Comparison of ENCODE assay signal across 20 mouse cellular contexts in genomic region chr10:94014200-94014599, GRCm38 (mm10). TPM values are rescaled to one million over a fixed set of nuclear protein-coding genes. Genes with fewer than 3 reads are reported as not detected.
DNase-seq lines count a peak whose midpoint lies in the region; ATAC-seq and TF ChIP-seq lines count a peak whose summit lies in the region.
"Had no signal": no experiment of that assay in that cellular context is flagged by ENCODE, and none has a peak within 500 bp of the region (broad histone marks: within the 10 kb centered on the region; RNA-seq: fewer than 3 reads in every experiment).

No protein-coding gene starts in this region.

- H3K4me2 ChIP-seq in embryonic facial prominence, embryonic 14.5 days (ENCODE audit: low read depth, low read length) = no peak overlapping the region
- H3K4me2 ChIP-seq in kidney, embryonic 15.5 days = 0 out of 2 replicates have a peak overlapping the region, but pooled peaks have one; percentile 5
- H3K4me2 ChIP-seq in kidney, embryonic 14.5 days (replicated peaks; ENCODE audit: low read depth, low read length) = no peak overlapping the region
- no peak overlapping the region for H3K4me2 ChIP-seq in kidney, embryonic 16.5 days (replicated peaks; ENCODE audit: low read depth, low read length)
- H3K4me2 ChIP-seq in myocyte (ENCODE audit: low read depth) = peak overlapping the region; percentile 51
- H3K4me2 ChIP-seq in hindbrain, embryonic 16.5 days (ENCODE audit: low read length) = no peak overlapping the region
- H3K4me2 ChIP-seq in midbrain, postnatal 0 days (ENCODE audit: low read depth, low read length, poor library complexity, severe bottlenecking) = no peak overlapping the region
- H3K4me2 ChIP-seq: forebrain, embryonic 15.5 days; hindbrain, embryonic 13.5 days; liver, embryonic 11.5 days; lung, embryonic 14.5 days; midbrain, embryonic 12.5 days had no signal

- no peak overlapping the region for H3K9ac ChIP-seq in embryonic facial prominence, embryonic 14.5 days (ENCODE audit: low read depth, low read length)
- H3K9ac ChIP-seq in kidney, embryonic 15.5 days = no peak overlapping the region
- H3K9ac ChIP-seq in kidney, embryonic 14.5 days (ENCODE audit: low read depth, low read length) = no peak overlapping the region
- no peak overlapping the region for H3K9ac ChIP-seq in kidney, embryonic 16.5 days (replicated peaks; ENCODE audit: low read length)
- no peak overlapping the region for H3K9ac ChIP-seq in hindbrain, embryonic 16.5 days (ENCODE audit: low read depth, low read length)
- H3K9ac ChIP-seq in midbrain, postnatal 0 days (replicated peaks; ENCODE audit: low read length, poor library complexity, severe bottlenecking) = no peak overlapping the region
- H3K9ac ChIP-seq: forebrain, embryonic 15.5 days; hindbrain, embryonic 13.5 days; lung, embryonic 14.5 days; midbrain, embryonic 12.5 days had no signal

- H3ac ChIP-seq in myocyte (ENCODE audit: control insufficient read depth, insufficient read length) = no peak overlapping the region

- ATAC-seq in embryonic facial prominence, embryonic 14.5 days (ENCODE audit: low read depth) = peak; percentile 41; the same call in 1 of the 2 replicates
- no peak for ATAC-seq in kidney, embryonic 15.5 days (replicated peaks; ENCODE audit: low FRiP score)
- ATAC-seq in kidney, embryonic 14.5 days (ENCODE audit: low FRiP score, low TSS enrichment) = no peak
- ATAC-seq in kidney, embryonic 16.5 days (ENCODE audit: low FRiP score, low TSS enrichment) = peak; percentile 70; the same call in 1 of the 2 replicates
- ATAC-seq in hindbrain, embryonic 16.5 days = no peak
- ATAC-seq in midbrain, postnatal 0 days (ENCODE audit: low FRiP score) = no peak
- ATAC-seq: forebrain, embryonic 15.5 days had no signal

- H3K4me1 ChIP-seq in embryonic facial prominence, embryonic 14.5 days (ENCODE audit: control insufficient read depth, insufficient read depth, low read length) = peaks cover 4% of the 10 kb centered on the region
- no peaks in the 10 kb centered on the region for H3K4me1 ChIP-seq in embryonic facial prominence, embryonic 10.5 days
- peaks cover 16% of the 10 kb centered on the region for H3K4me1 ChIP-seq in kidney, embryonic 15.5 days
- H3K4me1 ChIP-seq in kidney, embryonic 14.5 days (ENCODE audit: control insufficient read depth, insufficient read depth, low read length) = peaks cover 10% of the 10 kb centered on the region; the same call in 1 of the 2 replicates
- peaks cover 16% of the 10 kb centered on the region; the same call in 1 of the 2 replicates for H3K4me1 ChIP-seq in kidney, embryonic 16.5 days (ENCODE audit: insufficient read depth, low read length)
- H3K4me1 ChIP-seq in hindbrain, embryonic 16.5 days (ENCODE audit: control insufficient read depth, insufficient read depth, low read depth, low read length) = no peaks in the 10 kb centered on the region
- H3K4me1 ChIP-seq in midbrain, postnatal 0 days (ENCODE audit: insufficient read depth, low read length) = no peaks in the 10 kb centered on the region
- H3K4me1 ChIP-seq: forebrain, embryonic 15.5 days; hindbrain, embryonic 13.5 days; midbrain, embryonic 12.5 days had no signal

- TF ChIP-seq CTCF in midbrain, postnatal 0 days (IDR thresholded peaks at IDR 0.05) = no peak

- 45% methylated on average over 4 of the region's 4 CpGs for WGBS in embryonic facial prominence, embryonic 14.5 days
- 83% methylated on average over 4 of the region's 4 CpGs for WGBS in embryonic facial prominence, embryonic 10.5 days
- 36% methylated on average over 4 of the region's 4 CpGs for WGBS in kidney, embryonic 15.5 days
- WGBS in kidney, embryonic 14.5 days = 31% methylated on average over 4 of the region's 4 CpGs
- WGBS in kidney, embryonic 16.5 days = 32% methylated on average over 4 of the region's 4 CpGs
- WGBS in hindbrain, embryonic 16.5 days = 74% methylated on average over 4 of the region's 4 CpGs
- WGBS in midbrain, postnatal 0 days = 68% methylated on average over 4 of the region's 4 CpGs

- H3K27me3 ChIP-seq in embryonic facial prominence, embryonic 14.5 days (replicated peaks; ENCODE audit: control insufficient read depth, insufficient read depth, low read length) = no peaks in the 10 kb centered on the region
- H3K27me3 ChIP-seq in embryonic facial prominence, embryonic 10.5 days (replicated peaks; ENCODE audit: low read depth, poor library complexity, severe bottlenecking) = no peaks in the 10 kb centered on the region
- H3K27me3 ChIP-seq in kidney, embryonic 15.5 days = no peaks in the 10 kb centered on the region
- no peaks in the 10 kb centered on the region for H3K27me3 ChIP-seq in kidney, embryonic 14.5 days (ENCODE audit: control insufficient read depth, insufficient read depth, low read length)
- H3K27me3 ChIP-seq in kidney, embryonic 16.5 days (ENCODE audit: insufficient read depth, low read length) = no peaks in the 10 kb centered on the region
- H3K27me3 ChIP-seq in myocyte (ENCODE audit: control insufficient read depth, insufficient read depth, insufficient read length) = no peaks in the 10 kb centered on the region
- H3K27me3 ChIP-seq in hindbrain, embryonic 16.5 days (replicated peaks; ENCODE audit: control insufficient read depth, insufficient read depth, low read length) = no peaks in the 10 kb centered on the region
- H3K27me3 ChIP-seq in midbrain, postnatal 0 days (ENCODE audit: insufficient read depth, low read length) = no peaks in the 10 kb centered on the region
- H3K27me3 ChIP-seq: CH12.LX; forebrain, embryonic 15.5 days; hindbrain, embryonic 13.5 days; midbrain, embryonic 12.5 days had no signal

- no peak overlapping the region for H3K4me3 ChIP-seq in embryonic facial prominence, embryonic 14.5 days (ENCODE audit: low read depth, low read length)
- H3K4me3 ChIP-seq in embryonic facial prominence, embryonic 10.5 days = no peak overlapping the region
- H3K4me3 ChIP-seq in kidney, embryonic 15.5 days (replicated peaks) = no peak overlapping the region
- H3K4me3 ChIP-seq in kidney, embryonic 14.5 days (ENCODE audit: low read length) = no peak overlapping the region
- H3K4me3 ChIP-seq in kidney, embryonic 16.5 days (ENCODE audit: low read length) = no peak overlapping the region
- no peak overlapping the region for H3K4me3 ChIP-seq in myocyte
- no peak overlapping the region for H3K4me3 ChIP-seq in hindbrain, embryonic 16.5 days (ENCODE audit: low read length)
- H3K4me3 ChIP-seq in midbrain, postnatal 0 days (ENCODE audit: low read depth, low read length) = no peak overlapping the region
- H3K4me3 ChIP-seq: forebrain, embryonic 15.5 days; gastrocnemius, adult 2 months; heart, adult 2 months; hindbrain, embryonic 13.5 days; midbrain, embryonic 12.5 days had no signal

- H3K27ac ChIP-seq in embryonic facial prominence, embryonic 14.5 days (replicated peaks; ENCODE audit: low read depth, low read length) = peak overlapping the region; percentile 48
- H3K27ac ChIP-seq in embryonic facial prominence, embryonic 10.5 days (replicated peaks) = no peak overlapping the region
- peak overlapping the region; percentile 56; the same call in 1 of the 2 replicates for H3K27ac ChIP-seq in kidney, embryonic 15.5 days
- no peak overlapping the region for H3K27ac ChIP-seq in kidney, embryonic 14.5 days (ENCODE audit: low read depth, low read length)
- peak overlapping the region; percentile 24; the same call in 1 of the 2 replicates for H3K27ac ChIP-seq in kidney, embryonic 16.5 days (ENCODE audit: low read length)
- H3K27ac ChIP-seq in hindbrain, embryonic 16.5 days (ENCODE audit: low read depth, low read length) = no peak overlapping the region
- H3K27ac ChIP-seq in midbrain, postnatal 0 days (ENCODE audit: low read depth, low read length) = no peak overlapping the region
- H3K27ac ChIP-seq: forebrain, embryonic 15.5 days; gastrocnemius, adult 2 months; heart, adult 2 months; hindbrain, embryonic 13.5 days; midbrain, embryonic 12.5 days had no signal

- no peaks in the 10 kb centered on the region for H3K36me3 ChIP-seq in embryonic facial prominence, embryonic 14.5 days (ENCODE audit: control insufficient read depth, insufficient read depth, low read length)
- 0 out of 2 replicates have a peak, but pooled peaks cover 6% of the 10 kb centered on the region for H3K36me3 ChIP-seq in embryonic facial prominence, embryonic 10.5 days (replicated peaks)
- H3K36me3 ChIP-seq in kidney, embryonic 15.5 days = no peaks in the 10 kb centered on the region
- H3K36me3 ChIP-seq in kidney, embryonic 14.5 days (ENCODE audit: control insufficient read depth, insufficient read depth, low read length) = peaks cover 3% of the 10 kb centered on the region; the same call in 1 of the 2 replicates
- no peaks in the 10 kb centered on the region for H3K36me3 ChIP-seq in kidney, embryonic 16.5 days (ENCODE audit: insufficient read depth, low read length)
- H3K36me3 ChIP-seq in myocyte (ENCODE audit: control insufficient read depth, insufficient read depth) = no peaks in the 10 kb centered on the region
- H3K36me3 ChIP-seq in hindbrain, embryonic 16.5 days (ENCODE audit: control insufficient read depth, insufficient read depth, low read length) = no peaks in the 10 kb centered on the region
- no peaks in the 10 kb centered on the region for H3K36me3 ChIP-seq in midbrain, postnatal 0 days (ENCODE audit: insufficient read depth, low read length)
- H3K36me3 ChIP-seq: forebrain, embryonic 15.5 days; hindbrain, embryonic 13.5 days; midbrain, embryonic 12.5 days had no signal

- H3K79me2 ChIP-seq in myocyte (ENCODE audit: control insufficient read depth, insufficient read depth) = peaks cover 31% of the 10 kb centered on the region

- no peaks in the 10 kb centered on the region for H3K9me3 ChIP-seq in embryonic facial prominence, embryonic 14.5 days (ENCODE audit: control insufficient read depth, low read length)
- no peaks in the 10 kb centered on the region for H3K9me3 ChIP-seq in embryonic facial prominence, embryonic 10.5 days
- H3K9me3 ChIP-seq in kidney, embryonic 15.5 days (replicated peaks) = no peaks in the 10 kb centered on the region
- H3K9me3 ChIP-seq in kidney, embryonic 14.5 days (ENCODE audit: control insufficient read depth, low read length) = no peaks in the 10 kb centered on the region
- no peaks in the 10 kb centered on the region for H3K9me3 ChIP-seq in kidney, embryonic 16.5 days (ENCODE audit: low read length)
- no peaks in the 10 kb centered on the region for H3K9me3 ChIP-seq in hindbrain, embryonic 16.5 days (ENCODE audit: control insufficient read depth, low read length)
- H3K9me3 ChIP-seq in midbrain, postnatal 0 days (ENCODE audit: low read length) = no peaks in the 10 kb centered on the region
- H3K9me3 ChIP-seq: forebrain, embryonic 15.5 days; hindbrain, embryonic 13.5 days; midbrain, embryonic 12.5 days had no signal

- no peak for TF ChIP-seq POLR2A in myocyte (IDR thresholded peaks at IDR 0.05; ENCODE audit: insufficient read length, low read depth)

- DNase-seq in embryonic facial prominence, embryonic 14.5 days (ENCODE audit: low spot score) = peak; percentile 80
- no peak for DNase-seq in embryonic facial prominence, embryonic 10.5 days (ENCODE audit: low spot score)
- DNase-seq in midbrain, postnatal 0 days (ENCODE audit: low spot score) = no peak
- DNase-seq: adrenal gland, postnatal 14 days; cerebellum, adult 9-10 months; gastrocnemius, adult 2 months; heart, adult 2 months; layer of hippocampus, postnatal 36 days; lung, embryonic 14.5 days; thymus, adult 18-20 months had no signal

RNA-seq across cellular contexts. Expression of gene Vezt, which starts 21.4 kb away (rescaled TPM):
- 29.0 and 32.5 TPM in 2 replicates for polyA plus RNA-seq in embryonic facial prominence, embryonic 14.5 days (2014; fragmentation: Nextera tagmentation; extraction: Ambion mirVana)
- 24.8 and 25.0 TPM in 2 replicates for polyA plus RNA-seq in embryonic facial prominence, embryonic 10.5 days (2016; fragmentation: Nextera tagmentation; extraction: Ambion mirVana)
- 23.6 TPM in 2 replicates for polyA plus RNA-seq in kidney, embryonic 15.5 days (2015; fragmentation: Nextera tagmentation; extraction: Ambion mirVana)
- 19.8 and 23.8 TPM in 2 replicates for polyA plus RNA-seq in kidney, embryonic 14.5 days (2014; fragmentation: Nextera tagmentation; extraction: Ambion mirVana)
- 24.5 TPM in 2 replicates for polyA plus RNA-seq in kidney, embryonic 16.5 days (2015; fragmentation: Nextera tagmentation; extraction: Ambion mirVana)
- 16.8 TPM for polyA plus RNA-seq in myocyte (2012; fragmentation: generic; extraction: Trizol)
- polyA plus RNA-seq in hindbrain, embryonic 16.5 days (2015; fragmentation: Nextera tagmentation; extraction: Ambion mirVana) = 52.1 and 54.0 TPM in 2 replicates
- total RNA-seq in midbrain, postnatal 0 days (2014; rRNA removed) = 38.2 and 57.3 TPM in 2 replicates
- 38.6 and 39.3 TPM in 2 replicates for polyA plus RNA-seq in midbrain, postnatal 0 days (2015; fragmentation: Nextera tagmentation; extraction: Ambion mirVana)

RNA-seq across cellular contexts. Expression of gene Fgd6, which starts 21.6 kb away (rescaled TPM):
- polyA plus RNA-seq in embryonic facial prominence, embryonic 14.5 days (2014; fragmentation: Nextera tagmentation; extraction: Ambion mirVana) = 2.8 and 3.1 TPM in 2 replicates
- polyA plus RNA-seq in embryonic facial prominence, embryonic 10.5 days (2016; fragmentation: Nextera tagmentation; extraction: Ambion mirVana) = 4.0 and 4.5 TPM in 2 replicates
- polyA plus RNA-seq in kidney, embryonic 15.5 days (2015; fragmentation: Nextera tagmentation; extraction: Ambion mirVana) = 3.0 and 3.3 TPM in 2 replicates
- polyA plus RNA-seq in kidney, embryonic 14.5 days (2014; fragmentation: Nextera tagmentation; extraction: Ambion mirVana) = 3.0 and 4.3 TPM in 2 replicates
- 3.3 TPM in 2 replicates for polyA plus RNA-seq in kidney, embryonic 16.5 days (2015; fragmentation: Nextera tagmentation; extraction: Ambion mirVana)
- 1.7 TPM for polyA plus RNA-seq in myocyte (2012; fragmentation: generic; extraction: Trizol)
- polyA plus RNA-seq in hindbrain, embryonic 16.5 days (2015; fragmentation: Nextera tagmentation; extraction: Ambion mirVana) = 2.2 and 2.5 TPM in 2 replicates
- total RNA-seq in midbrain, postnatal 0 days (2014; rRNA removed) = 3.1 and 3.5 TPM in 2 replicates
- polyA plus RNA-seq in midbrain, postnatal 0 days (2015; fragmentation: Nextera tagmentation; extraction: Ambion mirVana) = 1.2 and 1.4 TPM in 2 replicates

Comparison
In these comparisons a context has a peak if more than half of its experiments do, and no peak if none do; other contexts are left out.
1. ATAC-seq: peak in embryonic facial prominence, embryonic 14.5 days (single experiment) and kidney, embryonic 16.5 days (single experiment); none in kidney, embryonic 15.5 days (single experiment), kidney, embryonic 14.5 days (single experiment), hindbrain, embryonic 16.5 days (single experiment) and midbrain, postnatal 0 days (single experiment).
2. H3K27ac ChIP-seq: peak in embryonic facial prominence, embryonic 14.5 days (single experiment), kidney, embryonic 15.5 days (single experiment) and kidney, embryonic 16.5 days (single experiment); none in embryonic facial prominence, embryonic 10.5 days (single experiment), kidney, embryonic 14.5 days (single experiment), hindbrain, embryonic 16.5 days (single experiment) and midbrain, postnatal 0 days (single experiment).
3. H3K4me2 ChIP-seq: peak in kidney, embryonic 15.5 days (single experiment) and myocyte (single experiment); none in embryonic facial prominence, embryonic 14.5 days (single experiment), kidney, embryonic 14.5 days (single experiment), kidney, embryonic 16.5 days (single experiment), hindbrain, embryonic 16.5 days (single experiment) and midbrain, postnatal 0 days (single experiment).